Mouse (Mus musculus) forebrain, embryonic 11.5 days (tissue): Measurements from ENCODE around the gene Clasp1. TPM values are rescaled to one million over a fixed set of nuclear protein-coding genes. Genes with fewer than 3 reads are reported as not detected.

Experiments
- ATAC-seq: fragments of 200-750 bp; cut with Nextera tagmentation; replicated peaks from 2 replicates; pipeline ENCODE4 v1.8.0; 2017; ENCODE audit warnings: moderate TSS enrichment; ENCODE audit not compliant: low FRiP score
- DNase-seq: peaks from one replicate; pipeline ENCODE4 v3.0.0-alpha.2; 2017; ENCODE audit warnings: low spot score
- H3K27ac ChIP-seq: fragments of 300-500 bp; sonication (generic); 2 replicates; pipeline ENCODE4 v1.5.1; 2014; ENCODE audit warnings: low read depth, low read length
- H3K27me3 ChIP-seq: fragments of 300-500 bp; sonication (generic); 2 replicates; pipeline ENCODE4 v1.6.1; 2014; ENCODE audit warnings: mild to moderate bottlenecking, low read length, mixed read lengths; ENCODE audit not compliant: control insufficient read depth, insufficient read depth
- H3K36me3 ChIP-seq: fragments of 300-500 bp; sonication (generic); 2 replicates; pipeline ENCODE4 v1.6.1; 2014; ENCODE audit warnings: mild to moderate bottlenecking, low read length, moderate library complexity, mixed read lengths; ENCODE audit not compliant: control insufficient read depth, insufficient read depth
- H3K4me1 ChIP-seq: fragments of 300-500 bp; sonication (generic); replicated peaks from 2 replicates; pipeline ENCODE4 v1.6.1; 2014; ENCODE audit warnings: low read length, mixed read lengths; ENCODE audit not compliant: control insufficient read depth, insufficient read depth
- H3K4me2 ChIP-seq: fragments of 300-500 bp; sonication (generic); 2 replicates; pipeline ENCODE4 v1.6.1; 2014; ENCODE audit warnings: low read depth, mild to moderate bottlenecking, low read length, moderate library complexity, mixed read lengths; ENCODE audit not compliant: severe bottlenecking
- H3K4me3 ChIP-seq: fragments of 300-500 bp; sonication (generic); 2 replicates; pipeline ENCODE4 v1.5.1; 2014; ENCODE audit warnings: low read depth, low read length
- H3K9ac ChIP-seq: fragments of 300-500 bp; sonication (generic); 2 replicates; pipeline ENCODE4 v1.6.1; 2014; ENCODE audit warnings: low read length
- H3K9me3 ChIP-seq: fragments of 300-500 bp; sonication (generic); 2 replicates; pipeline ENCODE4 v1.6.1; 2016; ENCODE audit warnings: low read length, mixed read lengths; ENCODE audit not compliant: control insufficient read depth
- WGBS: fragments of 180-500 bp; shearing (Covaris S2); extraction: QIAGEN DNeasy Blood & Tissue Kit; methylation state at CpG from one replicate; pipeline ENCODE4 v1.1.7; 2014; 5-methylcytosine and 5-hydroxymethylcytosine counted together
- polyA plus RNA-seq: library from polyadenylated mRNA; unstranded; fragments of >200 nt; fragmentation: Nextera tagmentation; extraction: Ambion mirVana; gene quantifications from 2 replicates; pipeline ENCODE4 v1.2.1, GENCODE M21; 2014

Clasp1 gene
- polyA plus RNA-seq, 1 experiment from 2014 or later: 136 TPM

GRCm38 (mm10) chr1:118567659-118568058, 178.8 kb downstream of the Clasp1 start:
- H3K4me3 ChIP-seq: no peak overlapping the region
- ATAC-seq (no peak), DNase-seq (no peak)
- no peak overlapping the region for H3K27ac ChIP-seq
- H3K9ac ChIP-seq: no peak overlapping the region
- no peaks in the 10 kb centered on the region for H3K4me1 ChIP-seq
- 96% methylated on average over 3 of the region's 3 CpGs for WGBS
- H3K9me3 ChIP-seq: no peaks in the 10 kb centered on the region
- no peak overlapping the region for H3K4me2 ChIP-seq
- peaks cover 12% of the 10 kb centered on the region for H3K36me3 ChIP-seq
- no peaks in the 10 kb centered on the region for H3K27me3 ChIP-seq

DNA sequence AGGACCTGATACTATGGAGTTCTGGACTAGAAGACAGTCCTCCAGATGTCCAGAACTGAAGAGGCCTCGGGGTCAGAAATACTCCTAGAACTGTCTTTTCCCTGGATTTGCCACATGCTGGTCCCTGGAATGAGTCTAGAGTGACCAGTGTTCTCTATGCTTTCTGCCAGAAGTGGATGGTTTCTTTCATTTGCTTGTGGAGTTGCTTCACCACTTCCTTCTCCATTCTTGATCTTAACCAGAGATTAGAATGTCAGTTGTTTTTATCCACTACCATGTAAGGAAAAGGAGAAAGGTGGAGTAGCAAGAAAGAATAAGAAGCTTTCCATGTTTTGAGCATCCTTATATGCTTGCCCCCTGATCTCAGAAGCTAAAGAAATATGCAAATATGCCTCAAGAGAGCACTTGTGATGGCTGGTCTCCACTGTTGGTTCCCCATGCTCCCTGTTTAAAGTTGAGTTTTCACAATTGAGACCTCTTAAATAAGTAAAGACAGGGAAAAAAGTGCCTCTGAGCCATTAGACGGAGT, 191.4 kb downstream of the Clasp1 start:
- H3K4me2 ChIP-seq: no peak overlapping the region

DNA sequence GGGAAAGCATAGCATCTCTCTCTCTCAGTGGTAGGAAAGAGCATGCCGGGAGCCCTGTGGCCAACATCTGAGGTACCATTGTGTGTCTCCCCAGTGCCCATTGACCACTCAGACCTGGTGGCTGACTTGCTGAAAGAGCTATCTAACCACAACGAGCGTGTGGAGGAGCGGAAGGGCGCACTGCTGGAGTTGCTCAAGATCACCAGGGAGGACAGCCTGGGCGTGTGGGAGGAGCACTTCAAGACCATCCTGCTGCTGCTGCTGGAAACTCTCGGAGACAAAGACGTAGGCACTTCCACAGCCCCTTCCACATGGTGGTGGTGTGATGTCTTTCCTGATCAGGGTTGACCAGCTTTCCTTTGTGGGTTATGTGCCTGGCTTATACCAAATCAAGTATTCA, 192.3 kb downstream of the Clasp1 start:
- ATAC-seq (no peak), DNase-seq (no peak)
- Histone ChIP-seq H3K4me2 (no peak overlapping the region), H3K9me3 (no peaks in the 10 kb centered on the region), H3K27ac (no peak overlapping the region), H3K4me1 (no peaks in the 10 kb centered on the region), H3K36me3 (peaks cover 5% of the 10 kb centered on the region), H3K4me3 (no peak overlapping the region), H3K27me3 (no peaks in the 10 kb centered on the region), H3K9ac (no peak overlapping the region)
- WGBS: 87% methylated on average over 8 of the region's 8 CpGs

More for the DNA sequence above, 191.4 kb downstream of the Clasp1 start:
- no peaks in the 10 kb centered on the region for H3K4me1 ChIP-seq
- H3K27ac ChIP-seq: no peak overlapping the region
- DNase-seq: no peak
- H3K36me3 ChIP-seq: peaks cover 5% of the 10 kb centered on the region
- H3K4me3 ChIP-seq: no peak overlapping the region
- no peak overlapping the region for H3K9ac ChIP-seq
- no peaks in the 10 kb centered on the region for H3K27me3 ChIP-seq
- 91% methylated on average over 2 of the region's 2 CpGs for WGBS
- no peaks in the 10 kb centered on the region for H3K9me3 ChIP-seq
- ATAC-seq: no peak

GRCm38 (mm10) chr1:118589721-118590120, 200.9 kb downstream of the Clasp1 start:
- no peak for DNase-seq
- 81% methylated on average over 5 of the region's 5 CpGs for WGBS

GRCm38 (mm10) chr1:118592933-118593332, 204.1 kb downstream of the Clasp1 start:
- Histone ChIP-seq H3K9ac (no peak overlapping the region), H3K27me3 (no peaks in the 10 kb centered on the region), H3K36me3 (peaks cover 6% of the 10 kb centered on the region), H3K4me1 (no peaks in the 10 kb centered on the region), H3K9me3 (no peaks in the 10 kb centered on the region), H3K4me2 (no peak overlapping the region), H3K27ac (no peak overlapping the region), H3K4me3 (no peak overlapping the region)
- WGBS: 93% methylated on average over 4 of the region's 4 CpGs
- no peak for DNase-seq
- no peak for ATAC-seq

More at GRCm38 (mm10) chr1:118589721-118590120, 200.9 kb downstream of the Clasp1 start:
- H3K27ac ChIP-seq: no peak overlapping the region
- H3K4me1 ChIP-seq: no peaks in the 10 kb centered on the region
- H3K4me2 ChIP-seq: no peak overlapping the region
- no peak overlapping the region for H3K4me3 ChIP-seq
- H3K9me3 ChIP-seq: no peaks in the 10 kb centered on the region
- H3K36me3 ChIP-seq: peaks cover 6% of the 10 kb centered on the region
- H3K9ac ChIP-seq: no peak overlapping the region
- no peak for ATAC-seq
- no peaks in the 10 kb centered on the region for H3K27me3 ChIP-seq

- WGBS: 89% methylated on average over 2 of the region's 2 CpGs
- Histone ChIP-seq H3K27me3 (no peaks in the 10 kb centered on the region), H3K9me3 (no peaks in the 10 kb centered on the region), H3K4me2 (no peak overlapping the region), H3K4me1 (no peaks in the 10 kb centered on the region), H3K9ac (no peak overlapping the region), H3K4me3 (no peak overlapping the region), H3K36me3 (peaks cover 13% of the 10 kb centered on the region; the same call in 1 of the 2 replicates), H3K27ac (no peak overlapping the region)
- ATAC-seq (no peak), DNase-seq (no peak)
Measured at GRCm38 (mm10) chr1:118595395-118595794, 206.5 kb downstream of the Clasp1 start.

DNA sequence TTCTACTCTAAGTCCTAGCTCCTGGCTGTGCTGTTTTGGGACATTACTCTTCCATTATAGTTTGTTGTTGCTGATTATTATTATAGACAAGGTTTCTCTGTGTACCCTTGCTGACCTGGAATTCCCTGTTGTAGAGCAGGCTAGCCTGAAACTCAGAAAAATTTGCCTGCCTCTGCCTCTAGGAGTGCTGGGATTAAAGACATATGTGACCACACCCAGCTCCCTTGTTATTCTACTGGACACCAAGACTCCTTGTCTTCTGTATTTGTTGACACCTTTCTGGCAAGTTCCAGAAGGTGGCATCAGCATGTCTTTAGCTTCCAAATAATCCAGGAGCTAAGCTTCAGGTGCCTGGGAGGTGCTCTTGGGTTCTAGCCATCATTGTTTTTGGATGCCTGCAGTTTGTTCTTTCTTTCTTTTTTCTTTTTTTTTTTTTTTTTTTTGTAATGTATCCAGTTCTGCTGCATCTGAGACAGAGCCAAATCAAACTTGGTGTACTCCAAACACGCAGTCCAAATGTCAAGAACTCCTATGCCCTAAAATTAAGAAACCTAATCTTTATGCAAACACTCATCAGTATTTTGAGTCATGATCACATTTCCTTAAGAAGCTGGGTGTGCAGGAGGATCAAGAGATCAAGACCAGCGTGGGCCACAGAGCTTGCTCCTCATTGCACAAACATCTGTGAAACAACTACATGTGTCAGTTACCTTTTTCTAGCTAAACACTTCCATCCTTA, 208.8 kb downstream of the Clasp1 start:
- DNase-seq: no peak
- Histone ChIP-seq H3K9ac (no peak overlapping the region), H3K36me3 (peaks cover 14% of the 10 kb centered on the region; the same call in 1 of the 2 replicates), H3K27ac (no peak overlapping the region), H3K4me3 (no peak overlapping the region), H3K27me3 (no peaks in the 10 kb centered on the region), H3K9me3 (no peaks in the 10 kb centered on the region), H3K4me1 (no peaks in the 10 kb centered on the region), H3K4me2 (no peak overlapping the region)
- no peak for ATAC-seq
- WGBS: 96% methylated on average over 2 of the region's 2 CpGs

GRCm38 (mm10) chr1:118598339-118598738, 209.5 kb downstream of the Clasp1 start:
- DNase-seq: no peak
- ATAC-seq: no peak
- Histone ChIP-seq H3K4me2 (no peak overlapping the region), H3K4me3 (no peak overlapping the region), H3K27ac (no peak overlapping the region), H3K9me3 (no peaks in the 10 kb centered on the region), H3K9ac (no peak overlapping the region), H3K4me1 (no peaks in the 10 kb centered on the region), H3K27me3 (no peaks in the 10 kb centered on the region), H3K36me3 (peaks cover 19% of the 10 kb centered on the region; the same call in 1 of the 2 replicates)
- 92% methylated on average over 3 of the region's 3 CpGs for WGBS
